Comparison of ENCODE assay signal across 23 mouse cellular contexts in the genomic region with DNA sequence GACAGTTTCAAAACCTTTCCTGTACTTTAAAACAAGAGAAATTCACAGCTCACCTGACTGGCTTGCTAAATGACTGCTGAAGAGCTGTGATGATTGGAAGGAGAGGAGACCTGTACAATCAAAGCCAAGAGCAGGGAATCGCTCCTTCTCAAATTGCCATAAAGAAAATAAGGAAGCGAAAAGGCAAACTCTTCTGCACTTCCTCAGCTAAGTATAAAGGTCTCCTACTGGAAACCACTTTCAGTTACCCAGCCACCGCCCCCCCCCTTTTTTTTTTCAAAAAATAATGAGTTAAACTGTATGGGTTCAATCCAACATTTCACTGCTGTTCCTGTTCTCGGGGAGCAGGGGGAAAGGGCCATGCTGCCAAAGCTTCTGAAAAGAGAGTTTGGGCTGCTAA. TPM values are rescaled to one million over a fixed set of nuclear protein-coding genes. Genes with fewer than 3 reads are reported as not detected.
DNase-seq lines count a peak whose midpoint lies in the region; ATAC-seq and TF ChIP-seq lines count a peak whose summit lies in the region.
"Had no signal": no experiment of that assay in that cellular context is flagged by ENCODE, and none has a peak within 500 bp of the region (broad histone marks: within the 10 kb centered on the region; RNA-seq: fewer than 3 reads in every experiment).

No protein-coding gene starts in this region.

- DNase-seq in embryonic facial prominence, embryonic 10.5 days (ENCODE audit: low spot score), result no peak
- no peak for DNase-seq in forebrain, postnatal 0 days
- DNase-seq in forebrain, embryonic 11.5 days (ENCODE audit: low spot score), result no peak
- peak; percentile 60 for DNase-seq in brain, embryonic 14.5 days (ENCODE audit: low read depth)
- no peak for DNase-seq in spleen, adult 12 weeks (ENCODE audit: low spot score)
- DNase-seq: adrenal gland, adult 8-10 months; adrenal gland, postnatal 36 days; B cell, adult 2 months; cerebellum, adult 11 months; cerebellum, adult 8-10 months; cerebellum, postnatal 14 days; gastrocnemius, postnatal 36 days; heart, adult 2 months had no signal

- no peak for TF ChIP-seq CTCF in forebrain, postnatal 0 days (IDR thresholded peaks at IDR 0.05; ENCODE audit: low read depth)
- TF ChIP-seq CTCF in brain, embryonic 14.5 days (IDR thresholded peaks at IDR 0.05; ENCODE audit: borderline replicate concordance, extremely low read depth, insufficient read depth, insufficient read length), result no peak

- 68% methylated on average over 4 of the region's 4 CpGs for WGBS in embryonic facial prominence, embryonic 13.5 days
- WGBS in embryonic facial prominence, embryonic 10.5 days, result 76% methylated on average over 4 of the region's 4 CpGs
- WGBS in forebrain, postnatal 0 days, result 56% methylated on average over 4 of the region's 4 CpGs
- 79% methylated on average over 4 of the region's 4 CpGs for WGBS in forebrain, embryonic 11.5 days

- H3K36me3 ChIP-seq in embryonic facial prominence, embryonic 13.5 days, result no peaks in the 10 kb centered on the region; the same call in 1 of the 2 replicates
- peaks cover 4% of the 10 kb centered on the region; the same call in 1 of the 2 replicates for H3K36me3 ChIP-seq in embryonic facial prominence, embryonic 10.5 days (replicated peaks)
- H3K36me3 ChIP-seq in forebrain, postnatal 0 days (ENCODE audit: insufficient read depth), result no peaks in the 10 kb centered on the region; the same call in 1 of the 2 replicates
- H3K36me3 ChIP-seq in forebrain, embryonic 11.5 days (ENCODE audit: control insufficient read depth, insufficient read depth, low read length), result no peaks in the 10 kb centered on the region
- H3K36me3 ChIP-seq: G1E; heart, embryonic 15.5 days; hindbrain, embryonic 10.5 days; intestine, embryonic 15.5 days had no signal

- peak overlapping the region; percentile 28 for H3K4me2 ChIP-seq in embryonic facial prominence, embryonic 13.5 days
- H3K4me2 ChIP-seq in forebrain, postnatal 0 days (ENCODE audit: low read depth), result peak overlapping the region; percentile 37
- no peak overlapping the region for H3K4me2 ChIP-seq in forebrain, embryonic 11.5 days (ENCODE audit: low read depth, low read length, severe bottlenecking)
- H3K4me2 ChIP-seq: heart, embryonic 11.5 days; heart, embryonic 15.5 days; hindbrain, embryonic 14.5 days; intestine, embryonic 15.5 days had no signal

- no peak for TF ChIP-seq POLR2A in brain, embryonic 14.5 days (IDR thresholded peaks at IDR 0.05; ENCODE audit: borderline replicate concordance, extremely low read depth, insufficient read depth, insufficient read length, poor library complexity, severe bottlenecking)

- peak overlapping the region; percentile 33; the same call in 1 of the 2 replicates for H3K9ac ChIP-seq in embryonic facial prominence, embryonic 13.5 days
- peak overlapping the region; percentile 53 for H3K9ac ChIP-seq in forebrain, postnatal 0 days
- no peak overlapping the region for H3K9ac ChIP-seq in forebrain, embryonic 11.5 days (ENCODE audit: low read length)
- H3K9ac ChIP-seq: heart, embryonic 15.5 days; hindbrain, embryonic 14.5 days; intestine, embryonic 15.5 days had no signal

- no peaks in the 10 kb centered on the region for H3K4me1 ChIP-seq in embryonic facial prominence, embryonic 13.5 days
- peaks cover 6% of the 10 kb centered on the region; the same call in 1 of the 2 replicates for H3K4me1 ChIP-seq in embryonic facial prominence, embryonic 10.5 days
- 0 out of 2 replicates have a peak, but pooled peaks cover 1% of the 10 kb centered on the region for H3K4me1 ChIP-seq in forebrain, postnatal 0 days (ENCODE audit: insufficient read depth)
- no peaks in the 10 kb centered on the region for H3K4me1 ChIP-seq in forebrain, embryonic 11.5 days (replicated peaks; ENCODE audit: control insufficient read depth, insufficient read depth, low read length)
- H3K4me1 ChIP-seq: heart, embryonic 15.5 days; hindbrain, embryonic 10.5 days; intestine, embryonic 15.5 days had no signal

- H3K4me3 ChIP-seq in embryonic facial prominence, embryonic 13.5 days, result peak overlapping the region; percentile 4; the same call in 1 of the 2 replicates
- no peak overlapping the region for H3K4me3 ChIP-seq in embryonic facial prominence, embryonic 10.5 days
- peak overlapping the region; percentile 20 for H3K4me3 ChIP-seq in forebrain, postnatal 0 days (ENCODE audit: low read depth, low read length)
- no peak overlapping the region for H3K4me3 ChIP-seq in forebrain, embryonic 11.5 days (ENCODE audit: low read depth, low read length)
- H3K4me3 ChIP-seq: heart, adult 2 months; heart, embryonic 15.5 days; hindbrain, embryonic 10.5 days; intestine, embryonic 15.5 days had no signal

- no peaks in the 10 kb centered on the region for H3K9me3 ChIP-seq in embryonic facial prominence, embryonic 13.5 days
- H3K9me3 ChIP-seq in embryonic facial prominence, embryonic 10.5 days, result no peaks in the 10 kb centered on the region
- no peaks in the 10 kb centered on the region for H3K9me3 ChIP-seq in forebrain, postnatal 0 days (ENCODE audit: low read length)
- H3K9me3 ChIP-seq in forebrain, embryonic 11.5 days (ENCODE audit: control insufficient read depth, low read length), result no peaks in the 10 kb centered on the region
- H3K9me3 ChIP-seq: heart, embryonic 15.5 days; hindbrain, embryonic 10.5 days; intestine, embryonic 15.5 days had no signal

- H3K27ac ChIP-seq in embryonic facial prominence, embryonic 13.5 days, result no peak overlapping the region
- H3K27ac ChIP-seq in embryonic facial prominence, embryonic 10.5 days (replicated peaks), result no peak overlapping the region
- peak overlapping the region; percentile 76 for H3K27ac ChIP-seq in forebrain, postnatal 0 days (ENCODE audit: low read depth, low read length)
- H3K27ac ChIP-seq in forebrain, embryonic 11.5 days (ENCODE audit: low read depth, low read length), result no peak overlapping the region
- H3K27ac ChIP-seq: heart, adult 2 months; heart, embryonic 15.5 days; hindbrain, embryonic 10.5 days; hindbrain, embryonic 14.5 days; intestine, embryonic 15.5 days had no signal

- peaks cover 13% of the 10 kb centered on the region; the same call in 1 of the 2 replicates for H3K27me3 ChIP-seq in embryonic facial prominence, embryonic 13.5 days
- peaks cover 15% of the 10 kb centered on the region for H3K27me3 ChIP-seq in embryonic facial prominence, embryonic 10.5 days (replicated peaks; ENCODE audit: low read depth, poor library complexity, severe bottlenecking)
- H3K27me3 ChIP-seq in forebrain, postnatal 0 days (ENCODE audit: insufficient read depth, low read length), result no peaks in the 10 kb centered on the region
- no peaks in the 10 kb centered on the region; the same call in 1 of the 2 replicates for H3K27me3 ChIP-seq in forebrain, embryonic 11.5 days (ENCODE audit: control insufficient read depth, insufficient read depth, low read length)

- no peak for ATAC-seq in embryonic facial prominence, embryonic 13.5 days (ENCODE audit: insufficient number of reproducible peaks, insufficient read depth, low FRiP score, low TSS enrichment, low read depth)
- ATAC-seq in forebrain, postnatal 0 days, result peak; percentile 14; the same call in 1 of the 2 replicates
- no peak for ATAC-seq in forebrain, embryonic 11.5 days (replicated peaks; ENCODE audit: low FRiP score)
- peak; percentile 79 for ATAC-seq in granulocyte monocyte progenitor cell, adult 5-6 weeks (replicated peaks; ENCODE audit: poor library complexity, severe bottlenecking)
- ATAC-seq in megakaryocyte-erythroid progenitor cell, adult 5-6 weeks (replicated peaks; ENCODE audit: low FRiP score, low TSS enrichment, poor library complexity, severe bottlenecking), result no peak
- ATAC-seq: CD4-positive, CD25-positive, alpha-beta regulatory T cell, adult 4 months; intestine, embryonic 15.5 days had no signal

RNA-seq across cellular contexts. Expression of gene Satb2, which starts 15.2 kb away (rescaled TPM):
- polyA plus RNA-seq in embryonic facial prominence, embryonic 13.5 days (2015; fragmentation: Nextera tagmentation; extraction: Ambion mirVana), result 19.4 and 23.9 TPM in 2 replicates
- 9.0 and 11.3 TPM in 2 replicates for polyA plus RNA-seq in embryonic facial prominence, embryonic 10.5 days (2016; fragmentation: Nextera tagmentation; extraction: Ambion mirVana)
- 57.1 and 106 TPM in 2 replicates for total RNA-seq in forebrain, postnatal 0 days (2014; rRNA removed)
- polyA plus RNA-seq in forebrain, postnatal 0 days (2015; fragmentation: Nextera tagmentation; extraction: Ambion mirVana), result 21.7 and 43.1 TPM in 2 replicates
- polyA plus RNA-seq in forebrain, embryonic 11.5 days (2014; fragmentation: Nextera tagmentation; extraction: Ambion mirVana), result 1.5 and 1.9 TPM in 2 replicates
- polyA plus RNA-seq in brain, embryonic 14.5 days (2012; rRNA removed), result 7.9 and 12.2 TPM in 2 replicates
- total RNA-seq in granulocyte monocyte progenitor cell, adult 5-6 weeks (2014; fragmentation: Nextera tagmentation), result 1.0 and 1.9 TPM in 2 replicates
- 0.56 and 7.2 TPM in 2 replicates for total RNA-seq in granulocyte monocyte progenitor cell, adult 5-6 weeks (2017)
- total RNA-seq in megakaryocyte-erythroid progenitor cell, adult 5-6 weeks (2014; fragmentation: Nextera tagmentation), result 0.17 and 1.8 TPM in 2 replicates
- total RNA-seq in megakaryocyte-erythroid progenitor cell, adult 5-6 weeks (2017), result not detected in 2 replicates
- polyA plus RNA-seq: CD4-positive, CD25-positive, alpha-beta regulatory T cell, adult 4 months; G1E had no signal

Comparison
In these comparisons a context has a peak if more than half of its experiments do, and no peak if none do; other contexts are left out.
1. ATAC-seq: peak in forebrain, postnatal 0 days (single experiment) and granulocyte monocyte progenitor cell, adult 5-6 weeks (single experiment); none in embryonic facial prominence, embryonic 13.5 days (single experiment), forebrain, embryonic 11.5 days (single experiment) and megakaryocyte-erythroid progenitor cell, adult 5-6 weeks (single experiment).
2. H3K4me3 ChIP-seq: peak in embryonic facial prominence, embryonic 13.5 days (single experiment) and forebrain, postnatal 0 days (single experiment); none in embryonic facial prominence, embryonic 10.5 days (single experiment) and forebrain, embryonic 11.5 days (single experiment).